Mouse (Mus musculus) hindbrain, embryonic 10.5 days (tissue): Measurements from ENCODE around the gene Myo10. TPM values are rescaled to one million over a fixed set of nuclear protein-coding genes. Genes with fewer than 3 reads are reported as not detected.

Experiments
- DNase-seq: peaks from one replicate; pipeline ENCODE4 v3.0.0-alpha.2; 2017; ENCODE audit warnings: low spot score
- H3K27ac ChIP-seq: fragments of 300-500 bp; sonication (generic); 2 replicates; pipeline ENCODE4 v1.5.1; 2016; ENCODE audit warnings: mild to moderate bottlenecking, moderate library complexity
- H3K27me3 ChIP-seq: fragments of 300-500 bp; sonication (generic); 2 replicates; pipeline ENCODE4 v1.6.1; 2016; ENCODE audit warnings: mild to moderate bottlenecking; ENCODE audit not compliant: poor library complexity, insufficient read depth, severe bottlenecking
- H3K36me3 ChIP-seq: fragments of 300-500 bp; sonication (generic); 2 replicates; pipeline ENCODE4 v1.6.1; 2016; ENCODE audit warnings: mild to moderate bottlenecking, moderate library complexity
- H3K4me1 ChIP-seq: fragments of 300-500 bp; sonication (generic); replicated peaks from 2 replicates; pipeline ENCODE4 v1.6.1; 2016; ENCODE audit warnings: mild to moderate bottlenecking
- H3K4me3 ChIP-seq: fragments of 300-500 bp; sonication (generic); 2 replicates; pipeline ENCODE4 v1.5.1; 2016; ENCODE audit warnings: mild to moderate bottlenecking, moderate library complexity
- H3K9me3 ChIP-seq: fragments of 300-500 bp; sonication (generic); 2 replicates; pipeline ENCODE4 v1.6.1; 2016; ENCODE audit warnings: mild to moderate bottlenecking, moderate library complexity
- WGBS: fragments of 180-500 bp; shearing (Covaris S2); methylation state at CpG from one replicate; pipeline ENCODE4 v1.1.7; 2016; 5-methylcytosine and 5-hydroxymethylcytosine counted together
- polyA plus RNA-seq: library from polyadenylated mRNA; unstranded; fragments of >200 nt; fragmentation: Nextera tagmentation; extraction: Ambion mirVana; gene quantifications from 2 replicates; pipeline ENCODE4 v1.2.1, GENCODE M21; 2016

The Myo10 gene
- polyA plus RNA-seq, 1 experiment from 2014 or later: 41.8 TPM

DNA sequence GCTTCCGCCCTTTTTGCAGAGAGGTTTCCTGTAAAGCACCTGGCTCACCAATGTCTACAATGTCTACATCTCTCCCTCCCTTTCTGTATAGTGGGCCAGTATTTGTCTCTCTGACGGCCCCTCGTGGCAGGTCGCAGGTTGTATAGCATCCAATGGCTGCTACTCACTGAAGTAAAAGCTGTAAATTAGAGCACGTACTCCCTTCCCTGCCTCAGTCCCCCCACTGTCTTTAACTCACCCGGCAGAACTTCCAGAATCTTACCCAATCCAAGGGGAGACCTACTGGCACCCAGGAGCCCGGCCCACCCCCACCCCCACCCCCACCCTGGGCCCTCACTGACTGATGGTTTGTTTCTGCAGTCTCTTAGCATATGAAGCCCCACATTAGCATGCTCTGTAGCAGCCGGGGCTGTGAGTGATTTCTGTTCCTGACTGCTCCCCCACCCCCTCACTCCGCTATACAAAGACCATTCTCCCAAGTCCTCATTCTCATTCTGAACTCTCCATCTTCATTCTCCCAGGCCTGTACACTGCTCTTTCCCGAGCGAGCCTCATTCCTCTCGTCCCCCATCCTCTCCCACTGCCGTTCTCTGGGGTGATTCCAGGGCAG is 132.1 kb downstream of the Myo10 start:
- Histone ChIP-seq H3K4me1 (peaks cover 82% of the 10 kb centered on the region), H3K4me3 (peak overlapping the region; percentile 51), H3K27ac (peak overlapping the region; percentile 89), H3K9me3 (no peaks in the 10 kb centered on the region), H3K36me3 (peaks cover 11% of the 10 kb centered on the region), H3K27me3 (peaks cover 1% of the 10 kb centered on the region; the same call in 1 of the 2 replicates)
- WGBS: 16% methylated on average over 13 of the region's 13 CpGs
- peak; percentile 68 for DNase-seq

DNA sequence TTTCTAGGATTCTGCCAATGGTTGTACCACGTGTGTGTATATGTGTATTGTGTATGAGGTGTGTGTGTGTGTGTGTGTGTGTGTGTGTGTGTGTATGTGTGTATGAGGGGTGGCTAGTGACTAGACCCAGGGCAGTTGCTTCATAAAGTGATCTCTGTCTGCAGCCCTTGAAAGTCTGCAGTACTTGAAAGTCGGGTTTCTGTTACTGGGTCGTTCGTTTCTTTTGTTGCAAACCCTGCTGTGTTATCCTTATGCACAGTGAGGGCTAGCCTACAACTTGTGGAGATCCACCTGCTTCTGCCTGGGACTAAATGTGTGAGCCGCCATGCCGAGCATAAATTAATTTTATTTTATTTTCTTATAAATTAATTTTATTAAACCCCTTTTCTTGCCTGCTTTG is 133.2 kb downstream of the Myo10 start:
- peaks cover 11% of the 10 kb centered on the region for H3K36me3 ChIP-seq
- H3K27me3 ChIP-seq: peaks cover 5% of the 10 kb centered on the region; the same call in 1 of the 2 replicates
- peaks cover 91% of the 10 kb centered on the region for H3K4me1 ChIP-seq
- DNase-seq: no peak
- peak overlapping the region; percentile 51 for H3K4me3 ChIP-seq
- no peaks in the 10 kb centered on the region for H3K9me3 ChIP-seq
- WGBS: 50% methylated on average over 6 of the region's 6 CpGs
- H3K27ac ChIP-seq: peak overlapping the region; percentile 89

DNA sequence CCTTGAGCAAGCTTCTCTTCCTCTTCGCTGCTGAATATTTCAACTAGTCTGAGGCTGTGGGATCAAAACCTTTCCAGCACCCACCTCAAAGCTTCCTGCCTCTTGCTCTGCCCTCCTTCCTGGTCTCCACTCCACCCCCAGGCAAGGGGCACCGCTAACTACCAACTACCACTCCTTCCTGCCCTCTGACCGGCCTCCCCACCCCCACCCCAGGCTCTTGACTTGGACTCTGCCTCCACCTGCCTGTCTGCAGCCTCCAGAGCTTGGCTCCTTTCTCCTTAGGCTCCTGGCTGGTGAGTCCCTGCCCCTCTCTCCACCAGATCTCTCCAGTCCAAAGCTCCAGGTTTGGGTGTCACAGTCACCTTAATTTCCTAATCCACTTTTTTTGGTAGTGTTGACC is 133.7 kb downstream of the Myo10 start:
- peak overlapping the region; percentile 89 for H3K27ac ChIP-seq
- no peak for DNase-seq
- peaks cover 7% of the 10 kb centered on the region for H3K36me3 ChIP-seq
- H3K9me3 ChIP-seq: no peaks in the 10 kb centered on the region
- peak overlapping the region; percentile 51 for H3K4me3 ChIP-seq
- 43% methylated on average over 3 of the region's 3 CpGs for WGBS
- peaks cover 91% of the 10 kb centered on the region for H3K4me1 ChIP-seq
- H3K27me3 ChIP-seq: peaks cover 5% of the 10 kb centered on the region; the same call in 1 of the 2 replicates

DNA sequence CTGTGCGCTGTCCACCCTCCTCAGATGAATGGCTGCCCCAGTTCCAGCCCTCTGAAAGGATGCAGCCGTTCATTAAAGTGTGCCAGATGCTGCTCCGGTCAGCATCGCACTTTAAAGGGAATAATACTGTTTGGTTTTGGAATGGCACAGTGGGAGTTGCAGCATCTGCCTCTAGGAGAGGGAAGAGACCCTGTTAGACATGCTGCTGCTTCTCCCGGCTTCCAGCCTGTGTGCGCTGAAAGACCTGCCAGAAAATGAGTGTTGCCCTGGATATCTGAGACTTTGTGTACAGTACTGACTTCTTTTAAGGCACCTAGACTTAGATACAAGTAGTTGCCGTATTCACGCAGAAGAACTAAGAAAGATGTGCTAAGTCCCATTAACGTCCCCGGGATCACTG is 135.7 kb downstream of the Myo10 start:
- peaks cover 5% of the 10 kb centered on the region; the same call in 1 of the 2 replicates for H3K27me3 ChIP-seq
- DNase-seq: no peak

DNA sequence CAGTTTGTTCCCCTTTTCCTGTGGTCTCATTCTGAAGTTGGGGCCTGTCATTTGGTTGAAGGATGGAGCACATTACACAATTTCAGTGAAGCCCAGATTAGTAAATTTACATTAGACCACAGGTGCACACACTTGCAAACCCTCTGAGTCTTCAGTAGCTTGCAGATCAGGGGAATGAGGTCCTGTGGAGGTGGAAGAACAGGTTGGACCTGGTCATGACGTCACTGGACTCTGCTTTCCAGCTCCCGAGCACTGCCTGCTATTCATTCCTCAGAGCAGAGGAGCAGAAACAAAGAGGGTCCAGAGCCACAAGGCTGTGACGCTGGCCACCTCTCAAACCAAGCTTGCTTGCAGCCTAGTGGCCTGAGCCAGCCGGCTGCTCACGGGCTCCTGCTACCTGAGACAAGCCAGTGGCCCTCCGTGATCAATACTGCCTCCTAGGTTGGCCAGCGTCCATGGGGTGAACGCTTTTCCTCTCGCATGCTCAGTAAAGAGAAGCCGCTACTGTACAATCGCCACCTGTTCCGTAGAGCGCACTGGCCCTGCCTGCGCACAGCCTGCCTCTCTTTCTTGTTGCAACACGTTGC is 136.3 kb downstream of the Myo10 start:
- DNase-seq: no peak
- WGBS: 46% methylated on average over 15 of the region's 15 CpGs
- peaks cover 5% of the 10 kb centered on the region; the same call in 1 of the 2 replicates for H3K27me3 ChIP-seq

More for the DNA sequence above, 135.7 kb downstream of the Myo10 start:
- 40% methylated on average over 10 of the region's 10 CpGs for WGBS
- peaks cover 93% of the 10 kb centered on the region for H3K4me1 ChIP-seq
- H3K9me3 ChIP-seq: no peaks in the 10 kb centered on the region
- peak overlapping the region; percentile 85 for H3K27ac ChIP-seq
- H3K36me3 ChIP-seq: peaks cover 7% of the 10 kb centered on the region
- H3K4me3 ChIP-seq: peak overlapping the region; percentile 35

DNA sequence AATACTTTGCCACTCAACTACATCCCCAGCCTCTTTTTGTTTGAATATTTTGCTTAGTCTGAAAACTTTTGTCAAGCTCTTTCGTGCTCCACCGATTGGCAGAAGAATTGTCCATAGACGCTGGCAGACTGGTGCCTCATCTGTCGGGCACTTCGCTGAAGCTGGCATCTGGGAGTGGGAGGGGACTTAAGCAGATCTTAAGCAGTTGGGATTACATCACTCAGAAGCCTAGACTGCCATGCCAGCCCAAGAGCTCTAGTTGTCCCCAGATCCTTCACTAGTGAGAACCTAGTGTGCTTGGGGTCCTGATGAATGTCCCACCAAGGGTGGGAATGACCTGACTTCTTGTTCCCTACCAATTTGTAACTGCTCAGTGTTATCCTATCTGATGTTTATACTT is 138.0 kb downstream of the Myo10 start:
- Histone ChIP-seq H3K27me3 (peaks cover 5% of the 10 kb centered on the region; the same call in 1 of the 2 replicates), H3K9me3 (no peaks in the 10 kb centered on the region), H3K27ac (peak overlapping the region; percentile 85), H3K36me3 (peaks cover 7% of the 10 kb centered on the region), H3K4me3 (peak overlapping the region; percentile 35; the same call in 1 of the 2 replicates), H3K4me1 (peaks cover 94% of the 10 kb centered on the region)
- 75% methylated on average over 5 of the region's 5 CpGs for WGBS
- DNase-seq: no peak

More for the DNA sequence above, 136.3 kb downstream of the Myo10 start:
- peaks cover 7% of the 10 kb centered on the region for H3K36me3 ChIP-seq
- H3K4me1 ChIP-seq: peaks cover 93% of the 10 kb centered on the region
- H3K9me3 ChIP-seq: no peaks in the 10 kb centered on the region
- H3K4me3 ChIP-seq: peak overlapping the region; percentile 35
- H3K27ac ChIP-seq: peak overlapping the region; percentile 85

DNA sequence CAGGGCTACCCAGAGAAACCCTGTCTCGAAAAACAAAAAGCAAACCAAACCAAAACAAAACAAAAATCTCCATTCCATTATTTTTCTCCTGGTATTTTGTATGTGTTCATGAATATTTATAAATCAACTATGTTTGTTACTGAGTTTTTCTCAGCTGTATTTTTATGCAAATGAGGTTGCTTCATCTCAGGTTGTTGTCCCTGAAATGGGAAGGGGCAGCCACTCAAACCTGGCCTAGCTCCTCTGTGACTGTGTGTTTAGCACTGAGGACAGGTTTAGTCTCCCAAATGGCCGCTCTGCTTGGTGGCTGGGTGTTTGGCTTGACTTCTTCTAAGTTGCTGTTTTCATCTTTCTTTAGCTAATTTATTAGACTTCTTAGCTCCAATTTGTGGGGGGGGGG is 138.7 kb downstream of the Myo10 start:
- DNase-seq: no peak
- 65% methylated on average over 2 of the region's 2 CpGs for WGBS
- Histone ChIP-seq H3K9me3 (no peaks in the 10 kb centered on the region), H3K27me3 (peaks cover 5% of the 10 kb centered on the region; the same call in 1 of the 2 replicates), H3K27ac (peak overlapping the region; percentile 85), H3K4me1 (peaks cover 94% of the 10 kb centered on the region), H3K36me3 (peaks cover 7% of the 10 kb centered on the region), H3K4me3 (peak overlapping the region; percentile 32; the same call in 1 of the 2 replicates)

DNA sequence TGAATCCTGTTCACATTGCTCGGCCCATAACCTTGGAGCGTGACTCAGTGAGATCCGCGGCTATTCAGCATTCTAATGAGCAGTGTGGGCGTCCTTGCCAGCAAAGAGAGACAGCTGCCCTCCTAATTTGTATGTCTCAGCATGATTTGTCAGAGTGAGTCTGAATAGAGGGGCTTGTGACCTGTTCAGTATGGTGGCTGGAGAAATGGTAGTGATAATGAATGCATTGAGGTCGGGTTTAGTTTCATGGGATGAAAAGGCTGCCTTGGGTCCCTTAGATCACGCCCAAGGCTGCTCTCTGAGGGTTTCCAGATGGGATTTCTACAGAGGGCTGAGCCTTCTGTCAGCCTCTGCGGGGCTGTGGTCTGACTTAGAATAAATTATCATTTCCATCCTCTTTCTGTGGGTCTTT is 139.5 kb downstream of the Myo10 start:
- peak; percentile 70 for DNase-seq
- Histone ChIP-seq H3K36me3 (no peaks in the 10 kb centered on the region), H3K27ac (peak overlapping the region; percentile 85), H3K27me3 (peaks cover 5% of the 10 kb centered on the region; the same call in 1 of the 2 replicates), H3K4me3 (peak overlapping the region; percentile 32), H3K4me1 (peaks cover 88% of the 10 kb centered on the region), H3K9me3 (no peaks in the 10 kb centered on the region)
- WGBS: 9% methylated on average over 8 of the region's 8 CpGs

DNA sequence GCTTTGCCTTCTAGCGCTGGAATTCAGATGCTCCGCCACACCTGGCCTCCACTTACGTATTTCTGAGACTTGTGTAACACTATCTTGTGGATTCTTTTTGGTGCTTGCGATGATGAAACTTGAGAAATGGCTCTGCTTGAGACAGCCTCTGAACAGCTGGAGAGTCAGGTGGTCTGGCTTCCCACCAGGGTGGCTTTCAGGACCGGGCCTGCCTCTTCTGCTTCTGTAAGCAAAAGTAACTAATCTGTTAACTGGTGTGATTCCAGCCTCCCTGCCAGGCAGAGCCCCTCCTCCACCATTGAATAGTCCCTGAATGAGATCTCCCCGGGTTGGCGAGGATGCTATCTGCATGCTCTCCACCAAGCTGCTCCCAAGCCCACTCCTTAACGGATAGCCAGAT is 140.0 kb downstream of the Myo10 start:
- DNase-seq: peak; percentile 63
- no peaks in the 10 kb centered on the region for H3K9me3 ChIP-seq
- no peaks in the 10 kb centered on the region for H3K36me3 ChIP-seq
- peaks cover 92% of the 10 kb centered on the region for H3K4me1 ChIP-seq
- H3K27ac ChIP-seq: peak overlapping the region; percentile 85
- WGBS: 9% methylated on average over 8 of the region's 8 CpGs
- H3K4me3 ChIP-seq: peak overlapping the region; percentile 32
- peaks cover 5% of the 10 kb centered on the region; the same call in 1 of the 2 replicates for H3K27me3 ChIP-seq

DNA sequence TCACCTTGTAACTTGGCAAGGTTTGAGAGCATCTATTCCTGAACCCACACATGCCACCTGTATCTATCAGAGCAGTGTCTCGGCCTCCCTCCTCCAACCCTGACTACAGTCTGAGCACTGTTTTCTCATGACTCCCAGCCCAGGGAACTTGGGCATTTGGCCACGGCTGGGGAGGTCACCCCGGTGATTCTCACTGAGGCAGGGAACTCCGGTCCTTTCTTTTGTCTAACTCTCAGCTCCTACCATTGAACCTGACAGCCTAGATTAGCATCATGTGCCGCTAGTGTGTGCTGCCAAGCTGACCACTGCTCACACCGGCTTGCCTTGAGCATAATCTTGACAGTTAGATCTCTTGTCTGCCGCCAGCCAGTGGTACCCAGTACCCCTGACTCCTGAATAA is 140.8 kb downstream of the Myo10 start:
- peak overlapping the region; percentile 32 for H3K4me3 ChIP-seq
- 41% methylated on average over 7 of the region's 7 CpGs for WGBS
- H3K27me3 ChIP-seq: peaks cover 5% of the 10 kb centered on the region; the same call in 1 of the 2 replicates
- peaks cover 92% of the 10 kb centered on the region for H3K4me1 ChIP-seq
- H3K9me3 ChIP-seq: no peaks in the 10 kb centered on the region
- H3K27ac ChIP-seq: peak overlapping the region; percentile 85
- DNase-seq: no peak
- H3K36me3 ChIP-seq: 0 out of 2 replicates have a peak, but pooled peaks cover 3% of the 10 kb centered on the region

DNA sequence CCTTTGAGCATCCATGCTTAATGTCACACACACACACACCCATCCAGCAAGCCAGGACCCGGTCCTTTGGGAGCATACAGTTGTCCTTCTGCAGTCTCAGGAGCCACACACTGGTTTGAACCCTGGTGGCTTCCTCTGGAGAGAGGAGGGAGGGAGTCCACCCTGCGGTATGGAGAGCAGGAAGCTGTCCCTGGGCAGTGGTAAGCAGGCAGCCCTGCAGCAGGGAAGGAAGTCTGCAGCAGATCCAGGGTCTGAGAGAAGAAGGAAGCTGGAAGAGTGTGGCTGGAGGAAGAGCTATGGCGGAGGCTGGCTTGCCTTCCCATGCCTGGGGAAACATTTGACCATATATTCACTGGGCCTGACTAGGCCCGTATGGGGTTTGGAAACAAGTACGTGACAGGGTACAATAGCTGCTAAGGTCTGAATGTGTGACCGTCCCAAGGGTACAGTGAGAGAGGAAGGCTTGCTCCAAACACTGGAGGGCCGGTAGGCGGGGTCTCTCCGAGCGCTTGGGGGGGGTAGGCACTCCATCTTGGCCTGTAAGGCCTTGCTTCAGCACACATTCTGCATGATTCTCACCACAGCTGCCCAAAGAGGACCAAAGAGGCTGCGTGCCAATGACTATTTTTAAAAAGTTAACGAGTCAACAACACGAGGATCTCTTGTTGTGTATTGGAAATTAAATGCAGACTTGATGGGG is 142.5 kb downstream of the Myo10 start:
- Histone ChIP-seq H3K9me3 (no peaks in the 10 kb centered on the region), H3K4me1 (peaks cover 90% of the 10 kb centered on the region), H3K27me3 (peaks cover under 1% of the 10 kb centered on the region; the same call in 1 of the 2 replicates), H3K4me3 (no peak overlapping the region), H3K36me3 (0 out of 2 replicates have a peak, but pooled peaks cover 3% of the 10 kb centered on the region), H3K27ac (peak overlapping the region; percentile 82)
- WGBS: 78% methylated on average over 13 of the region's 13 CpGs
- no peak for DNase-seq

DNA sequence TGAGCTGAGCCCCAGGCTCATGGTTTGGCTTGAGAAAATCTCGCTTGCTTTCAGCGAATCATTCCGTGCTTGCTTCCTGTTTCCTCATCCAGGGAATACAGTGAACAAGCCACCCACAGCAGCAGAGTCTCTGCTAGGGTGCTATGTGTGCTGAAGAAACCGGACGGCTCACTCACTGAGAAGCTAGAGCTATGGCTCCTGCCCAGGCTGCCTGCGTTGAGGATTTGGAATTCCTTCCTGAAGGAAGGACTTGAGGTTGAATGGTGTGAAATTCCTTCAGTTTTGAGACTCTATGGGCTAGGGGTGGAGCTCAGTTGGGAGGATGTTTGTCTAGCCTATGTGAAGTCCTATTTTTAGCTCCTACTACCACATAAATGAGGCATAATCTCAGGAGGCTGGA is 145.5 kb downstream of the Myo10 start:
- H3K4me3 ChIP-seq: no peak overlapping the region
- H3K36me3 ChIP-seq: peaks cover 15% of the 10 kb centered on the region
- no peaks in the 10 kb centered on the region for H3K27me3 ChIP-seq
- H3K4me1 ChIP-seq: peaks cover 79% of the 10 kb centered on the region
- WGBS: 78% methylated on average over 6 of the region's 6 CpGs
- no peak for DNase-seq
- H3K27ac ChIP-seq: peak overlapping the region; percentile 4; the same call in 1 of the 2 replicates
- no peaks in the 10 kb centered on the region for H3K9me3 ChIP-seq
